8 mouse cellular contexts compared by ENCODE assay signal in the genomic region with DNA sequence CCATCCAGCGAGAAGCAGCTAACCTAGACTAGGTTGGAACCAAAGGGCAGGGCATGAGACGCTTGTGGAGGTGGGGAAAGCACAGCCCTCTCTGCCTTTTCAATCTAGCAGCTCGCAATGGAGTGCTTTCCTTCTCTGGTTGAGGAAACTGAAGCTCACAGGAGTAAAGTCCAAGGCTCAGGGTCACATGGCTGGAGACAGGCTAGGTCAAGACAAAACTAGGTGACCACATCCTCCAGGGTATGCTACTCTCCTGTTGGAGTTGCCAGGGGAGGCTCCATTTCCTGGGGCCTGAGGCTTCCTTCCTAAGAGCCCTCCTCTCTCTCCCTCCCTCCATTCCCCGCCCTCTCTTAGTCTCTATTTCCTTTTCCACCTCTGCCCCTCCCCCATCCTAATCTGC.
DNase-seq lines count a peak whose midpoint lies in the region; ATAC-seq and TF ChIP-seq lines count a peak whose summit lies in the region.

No protein-coding gene starts in this region.

- ATAC-seq in forebrain, postnatal 0 days = no peak
- ATAC-seq in stomach, embryonic 16.5 days (ENCODE audit: insufficient read depth, low FRiP score) = no peak
- no peak for ATAC-seq in monocyte, adult 5-6 weeks (replicated peaks; ENCODE audit: insufficient number of reproducible peaks, low FRiP score, low TSS enrichment, poor library complexity, severe bottlenecking)

- peak overlapping the region; percentile 54 for H3K4me3 ChIP-seq in testis, adult 2 months (ENCODE audit: control insufficient read depth, low read depth, low read length)
- no peak overlapping the region for H3K4me3 ChIP-seq in forebrain, postnatal 0 days (ENCODE audit: low read depth, low read length)
- H3K4me3 ChIP-seq in stomach, embryonic 16.5 days (replicated peaks; ENCODE audit: low read length) = no peak overlapping the region

- no peak overlapping the region for H3K27ac ChIP-seq in testis, adult 2 months (ENCODE audit: control insufficient read depth, insufficient read depth, low read depth, low read length)
- H3K27ac ChIP-seq in forebrain, postnatal 0 days (ENCODE audit: low read depth, low read length) = peak overlapping the region; percentile 35; the same call in 1 of the 2 replicates
- peak overlapping the region; percentile 51; the same call in 1 of the 2 replicates for H3K27ac ChIP-seq in stomach, embryonic 16.5 days (ENCODE audit: low read length)

- H3K4me2 ChIP-seq in forebrain, postnatal 0 days (ENCODE audit: low read depth) = no peak overlapping the region
- no peak overlapping the region for H3K4me2 ChIP-seq in stomach, embryonic 16.5 days (ENCODE audit: low read depth, low read length)

- H3K36me3 ChIP-seq in testis, adult 2 months (ENCODE audit: control insufficient read depth, insufficient read depth, low read length) = no peaks in the 10 kb centered on the region
- H3K36me3 ChIP-seq in forebrain, postnatal 0 days (ENCODE audit: insufficient read depth) = no peaks in the 10 kb centered on the region; the same call in 1 of the 2 replicates
- no peaks in the 10 kb centered on the region for H3K36me3 ChIP-seq in stomach, embryonic 16.5 days (ENCODE audit: control insufficient read depth, insufficient read depth, low read length)

- H3K9me3 ChIP-seq in forebrain, postnatal 0 days (ENCODE audit: low read length) = no peaks in the 10 kb centered on the region
- no peaks in the 10 kb centered on the region for H3K9me3 ChIP-seq in stomach, embryonic 16.5 days (replicated peaks; ENCODE audit: control insufficient read depth, low read length)

- no peak for TF ChIP-seq CTCF in testis, adult 2 months (IDR thresholded peaks at IDR 0.05; ENCODE audit: control insufficient read depth, insufficient read depth, insufficient replicate concordance, low read depth, low read length)
- no peak for TF ChIP-seq CTCF in forebrain, postnatal 0 days (IDR thresholded peaks at IDR 0.05; ENCODE audit: low read depth)

- no peak overlapping the region for H3K9ac ChIP-seq in forebrain, postnatal 0 days
- H3K9ac ChIP-seq in stomach, embryonic 16.5 days (ENCODE audit: low read length) = no peak overlapping the region

- peaks cover 4% of the 10 kb centered on the region for H3K4me1 ChIP-seq in testis, adult 2 months (ENCODE audit: control insufficient read depth, insufficient read depth, low read length)
- H3K4me1 ChIP-seq in forebrain, postnatal 0 days (ENCODE audit: insufficient read depth) = peaks cover 17% of the 10 kb centered on the region
- peaks cover 25% of the 10 kb centered on the region for H3K4me1 ChIP-seq in stomach, embryonic 16.5 days (ENCODE audit: control insufficient read depth, insufficient read depth, low read length)

- no peaks in the 10 kb centered on the region for H3K27me3 ChIP-seq in testis, adult 2 months (ENCODE audit: control insufficient read depth, insufficient read depth, low read length)
- H3K27me3 ChIP-seq in forebrain, postnatal 0 days (ENCODE audit: insufficient read depth, low read length) = no peaks in the 10 kb centered on the region
- H3K27me3 ChIP-seq in stomach, embryonic 16.5 days (ENCODE audit: control insufficient read depth, insufficient read depth, low read length) = no peaks in the 10 kb centered on the region

- no peak for DNase-seq in testis, postnatal 14 days (ENCODE audit: low spot score)
- no peak for DNase-seq in forebrain, postnatal 0 days
- peak; percentile 32 for DNase-seq in kidney, postnatal 10 days
- DNase-seq in frontal cortex, postnatal 14 days (ENCODE audit: low spot score in 2 of 2) = no peak
- no peak for DNase-seq in ovary, postnatal 36 days (ENCODE audit: low spot score)

- WGBS in forebrain, postnatal 0 days = 65% methylated on average over 4 of the region's 4 CpGs
- 65% methylated on average over 4 of the region's 4 CpGs for WGBS in stomach, embryonic 16.5 days

- no peak for TF ChIP-seq POLR2A in testis, adult 2 months (IDR thresholded peaks at IDR 0.05; ENCODE audit: control insufficient read depth, low read depth, low read length)
